ENCODE assay signal across 23 mouse cellular contexts in the genomic region with DNA sequence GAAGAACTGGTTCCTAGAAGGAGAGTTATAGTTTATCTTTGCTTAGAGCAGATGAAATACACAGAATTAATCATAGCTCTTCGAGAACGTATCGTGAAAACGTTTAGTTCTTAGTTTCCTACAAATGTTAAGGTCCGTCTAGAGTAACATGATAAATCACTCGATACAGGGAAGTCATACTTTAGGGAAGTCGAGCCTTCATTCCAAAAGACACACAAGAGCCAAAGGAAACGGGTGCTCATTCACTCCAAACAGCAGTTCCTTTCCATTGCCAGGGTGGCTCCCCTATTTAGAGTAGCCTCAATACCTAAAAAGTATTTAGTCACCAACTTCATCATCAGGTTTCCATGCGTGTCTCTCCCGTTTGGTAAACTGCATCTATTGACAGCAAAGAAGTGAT.
DNase-seq lines count a peak whose midpoint lies in the region; ATAC-seq and TF ChIP-seq lines count a peak whose summit lies in the region.
"Had no signal": no experiment of that assay in that cellular context is flagged by ENCODE, and none has a peak within 500 bp of the region (broad histone marks: within the 10 kb centered on the region; RNA-seq: fewer than 3 reads in every experiment).

No protein-coding gene starts in this region.

- TF ChIP-seq CTCF in kidney, postnatal 0 days (IDR thresholded peaks at IDR 0.05; ENCODE audit: low read depth): no peak
- no peak for TF ChIP-seq CTCF in midbrain, postnatal 0 days (IDR thresholded peaks at IDR 0.05)

- ATAC-seq in kidney, postnatal 0 days (replicated peaks; ENCODE audit: low FRiP score, low read depth): no peak
- no peak for ATAC-seq in midbrain, embryonic 15.5 days (replicated peaks)
- ATAC-seq in midbrain, embryonic 11.5 days (ENCODE audit: low FRiP score): no peak
- ATAC-seq in hematopoietic stem cell, adult 5-6 weeks (replicated peaks in 1 of 2; ENCODE audit: insufficient read depth in 1 of 2, low FRiP score in 2 of 2, low TSS enrichment in 1 of 2, low read depth in 1 of 2, poor library complexity in 2 of 2, severe bottlenecking in 2 of 2): peak; percentile 46 to 54
- no peak for ATAC-seq in midbrain, postnatal 0 days (ENCODE audit: low FRiP score)
- ATAC-seq: forebrain, embryonic 13.5 days; forebrain, embryonic 16.5 days; hindbrain, embryonic 16.5 days; Patski had no signal

- H3K36me3 ChIP-seq in kidney, postnatal 0 days (ENCODE audit: insufficient read depth, low read length): no peaks in the 10 kb centered on the region
- H3K36me3 ChIP-seq in midbrain, embryonic 15.5 days (replicated peaks): no peaks in the 10 kb centered on the region
- no peaks in the 10 kb centered on the region for H3K36me3 ChIP-seq in midbrain, embryonic 11.5 days (ENCODE audit: control insufficient read depth, insufficient read depth, low read length)
- H3K36me3 ChIP-seq in midbrain, postnatal 0 days (ENCODE audit: insufficient read depth, low read length): no peaks in the 10 kb centered on the region
- H3K36me3 ChIP-seq: forebrain, embryonic 10.5 days; hindbrain, embryonic 10.5 days; hindbrain, embryonic 13.5 days had no signal

- no peaks in the 10 kb centered on the region for H3K9me3 ChIP-seq in kidney, postnatal 0 days (replicated peaks; ENCODE audit: low read length)
- no peaks in the 10 kb centered on the region for H3K9me3 ChIP-seq in midbrain, embryonic 15.5 days
- no peaks in the 10 kb centered on the region for H3K9me3 ChIP-seq in midbrain, embryonic 11.5 days (ENCODE audit: control insufficient read depth, low read length)
- no peaks in the 10 kb centered on the region for H3K9me3 ChIP-seq in midbrain, postnatal 0 days (ENCODE audit: low read length)
- H3K9me3 ChIP-seq: forebrain, embryonic 10.5 days; forebrain, embryonic 13.5 days; hindbrain, embryonic 10.5 days; hindbrain, embryonic 13.5 days had no signal

- no peak overlapping the region for H3K4me2 ChIP-seq in kidney, postnatal 0 days (ENCODE audit: low read length)
- no peak overlapping the region for H3K4me2 ChIP-seq in midbrain, embryonic 15.5 days
- H3K4me2 ChIP-seq in midbrain, embryonic 11.5 days: no peak overlapping the region
- H3K4me2 ChIP-seq in midbrain, postnatal 0 days (ENCODE audit: low read depth, low read length, poor library complexity, severe bottlenecking): no peak overlapping the region
- H3K4me2 ChIP-seq: forebrain, embryonic 13.5 days; heart, embryonic 11.5 days; hindbrain, embryonic 13.5 days had no signal

- 50% methylated on average over 10 of the region's 10 CpGs for WGBS in kidney, postnatal 0 days
- WGBS in midbrain, embryonic 15.5 days: 79% methylated on average over 10 of the region's 10 CpGs
- WGBS in midbrain, embryonic 11.5 days: 88% methylated on average over 10 of the region's 10 CpGs
- WGBS in midbrain, postnatal 0 days: 75% methylated on average over 10 of the region's 10 CpGs

- peak; percentile 20 for DNase-seq in kidney, postnatal 0 days (ENCODE audit: low spot score)
- DNase-seq in kidney, postnatal 4 days: no peak
- no peak for DNase-seq in midbrain, embryonic 11.5 days (ENCODE audit: low spot score, missing footprints)
- no peak for DNase-seq in midbrain, postnatal 0 days (ENCODE audit: low spot score)
- DNase-seq in ovary, postnatal 10 days (ENCODE audit: low spot score): no peak
- no peak for DNase-seq in ovary, adult 18-20 months (ENCODE audit: low spot score)
- DNase-seq: adrenal gland, postnatal 10 days; adrenal gland, postnatal 36 days; cerebellum, adult 11 months; cerebellum, adult 2 months; cerebellum, postnatal 36 days; gastrocnemius, postnatal 10 days; gastrocnemius, postnatal 36 days had no signal

- H3K4me1 ChIP-seq in kidney, postnatal 0 days (replicated peaks; ENCODE audit: insufficient read depth, low read length): 0 out of 2 replicates have a peak, but pooled peaks cover 3% of the 10 kb centered on the region
- peaks cover 34% of the 10 kb centered on the region for H3K4me1 ChIP-seq in midbrain, embryonic 15.5 days
- H3K4me1 ChIP-seq in midbrain, embryonic 11.5 days (ENCODE audit: control insufficient read depth, insufficient read depth, low read length): peaks cover 24% of the 10 kb centered on the region
- peaks cover 8% of the 10 kb centered on the region; the same call in 1 of the 2 replicates for H3K4me1 ChIP-seq in midbrain, postnatal 0 days (ENCODE audit: insufficient read depth, low read length)

- no peak overlapping the region for H3K4me3 ChIP-seq in kidney, postnatal 0 days (replicated peaks; ENCODE audit: low read depth, low read length)
- no peak overlapping the region for H3K4me3 ChIP-seq in midbrain, embryonic 15.5 days
- no peak overlapping the region for H3K4me3 ChIP-seq in midbrain, embryonic 11.5 days (ENCODE audit: low read depth, low read length)
- no peak overlapping the region for H3K4me3 ChIP-seq in midbrain, postnatal 0 days (ENCODE audit: low read depth, low read length)
- H3K4me3 ChIP-seq: forebrain, embryonic 10.5 days; forebrain, embryonic 13.5 days; hindbrain, embryonic 10.5 days; hindbrain, embryonic 13.5 days had no signal

- no peak overlapping the region for H3K27ac ChIP-seq in kidney, postnatal 0 days
- H3K27ac ChIP-seq in midbrain, embryonic 15.5 days: peak overlapping the region; percentile 14; the same call in 1 of the 2 replicates
- no peak overlapping the region for H3K27ac ChIP-seq in midbrain, embryonic 11.5 days (ENCODE audit: low read depth, low read length)
- 0 out of 2 replicates have a peak overlapping the region, but pooled peaks have one; percentile 12 for H3K27ac ChIP-seq in midbrain, postnatal 0 days (ENCODE audit: low read depth, low read length)
- H3K27ac ChIP-seq: forebrain, embryonic 10.5 days; forebrain, embryonic 13.5 days; hindbrain, embryonic 10.5 days; hindbrain, embryonic 13.5 days had no signal

- no peaks in the 10 kb centered on the region for H3K27me3 ChIP-seq in kidney, postnatal 0 days (ENCODE audit: insufficient read depth, low read length)
- no peaks in the 10 kb centered on the region for H3K27me3 ChIP-seq in midbrain, embryonic 15.5 days (replicated peaks)
- H3K27me3 ChIP-seq in midbrain, embryonic 11.5 days (ENCODE audit: control insufficient read depth, insufficient read depth, low read length): no peaks in the 10 kb centered on the region
- H3K27me3 ChIP-seq in midbrain, postnatal 0 days (ENCODE audit: insufficient read depth, low read length): no peaks in the 10 kb centered on the region
- H3K27me3 ChIP-seq: forebrain, embryonic 13.5 days; hindbrain, embryonic 13.5 days; Patski had no signal

- no peak overlapping the region for H3K9ac ChIP-seq in kidney, postnatal 0 days (ENCODE audit: low read depth, low read length)
- no peak overlapping the region for H3K9ac ChIP-seq in midbrain, embryonic 15.5 days
- no peak overlapping the region for H3K9ac ChIP-seq in midbrain, embryonic 11.5 days (ENCODE audit: low read length)
- no peak overlapping the region for H3K9ac ChIP-seq in midbrain, postnatal 0 days (replicated peaks; ENCODE audit: low read length, poor library complexity, severe bottlenecking)
- H3K9ac ChIP-seq: forebrain, embryonic 13.5 days; hindbrain, embryonic 13.5 days had no signal

Comparison
In these comparisons a context has a peak if more than half of its experiments do, and no peak if none do; other contexts are left out.
1. H3K27ac ChIP-seq: peak in midbrain, embryonic 15.5 days (single experiment) and midbrain, postnatal 0 days (single experiment); none in kidney, postnatal 0 days (single experiment) and midbrain, embryonic 11.5 days (single experiment).
2. ATAC-seq: peak in hematopoietic stem cell, adult 5-6 weeks (2 of 2); none in kidney, postnatal 0 days (single experiment), midbrain, embryonic 15.5 days (single experiment), midbrain, embryonic 11.5 days (single experiment) and midbrain, postnatal 0 days (single experiment).